Mouse (Mus musculus) embryonic fibroblast, embryonic 13.5 days (primary cell): Measurements from ENCODE around the gene Cenpu. TPM values are rescaled to one million over a fixed set of nuclear protein-coding genes. Genes with fewer than 3 reads are reported as not detected.

Source experiments
- H3K27ac ChIP-seq: 2 replicates; pipeline ENCODE4 v1.5.1; 2012; ENCODE audit warnings: low read length, control low read depth, inconsistent platforms; ENCODE audit not compliant: insufficient read depth
- H3K4me1 ChIP-seq: 2 replicates; pipeline ENCODE4 v1.6.1; 2011; ENCODE audit warnings: low read length; ENCODE audit not compliant: control insufficient read depth, insufficient read depth
- H3K4me3 ChIP-seq: 2 replicates; pipeline ENCODE4 v1.5.1; 2011; ENCODE audit warnings: mild to moderate bottlenecking, control low read depth, low read length; ENCODE audit not compliant: insufficient read depth
- CTCF ChIP-seq: IDR thresholded peaks from 2 replicates; pipeline ENCODE4 v1.5.1; 2011; ENCODE audit warnings: mild to moderate bottlenecking, control low read depth, low read length, moderate library complexity, borderline replicate concordance; ENCODE audit not compliant: insufficient read depth
- POLR2A ChIP-seq: IDR thresholded peaks from 2 replicates; pipeline ENCODE4 v1.6.1; 2011; ENCODE audit warnings: low read depth, mild to moderate bottlenecking, control low read depth, low read length, moderate library complexity
- polyA plus RNA-seq: library from polyadenylated mRNA; stranded (reverse); fragments of >200 nt; gene quantifications from 2 replicates; pipeline ENCODE4 v1.2.4, GENCODE M21; 2011; ENCODE audit warnings: low read depth; ENCODE audit not compliant: missing spikeins, insufficient read length

Gene Cenpu
- polyA plus RNA-seq, 1 experiment: 14.0 TPM

DNA sequence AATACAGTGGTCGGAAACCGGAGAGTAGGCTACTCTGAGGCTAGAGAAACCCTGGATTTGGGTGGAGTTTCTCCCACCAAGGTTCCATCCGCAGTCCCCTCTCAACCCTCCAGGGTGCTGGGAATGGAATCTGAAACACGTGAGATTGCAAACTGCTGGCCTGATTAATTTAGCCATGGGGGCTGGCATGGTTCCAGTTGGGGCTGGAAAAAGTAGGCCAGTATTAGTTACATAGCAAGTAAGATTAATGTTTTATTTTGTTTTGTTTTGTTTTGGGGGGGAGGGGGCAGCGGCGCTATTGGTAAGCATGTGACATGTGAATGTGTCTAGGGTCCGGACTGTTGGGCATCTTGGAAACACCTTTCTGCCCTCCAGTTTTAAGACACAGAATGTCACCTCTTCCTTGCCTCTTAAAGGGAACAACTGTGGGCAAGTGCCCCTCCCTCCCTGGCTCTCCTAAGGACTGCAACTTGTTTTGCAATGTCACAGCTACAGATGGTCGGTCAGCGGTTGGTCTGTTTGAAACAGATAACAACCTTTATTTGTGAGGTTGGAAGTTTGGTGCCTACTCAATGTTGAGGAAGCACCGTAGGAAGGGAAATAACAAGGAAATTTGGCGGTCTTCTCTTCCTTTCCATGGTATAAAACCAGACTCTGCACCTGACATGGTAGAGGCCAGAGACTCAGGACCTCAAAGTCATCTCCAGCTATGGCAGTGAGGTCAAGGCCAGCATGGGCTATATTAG, 5.2 kb upstream of the Cenpu start:
- H3K4me1 ChIP-seq: no peaks in the 10 kb centered on the region
- H3K27ac ChIP-seq: no peak overlapping the region

DNA sequence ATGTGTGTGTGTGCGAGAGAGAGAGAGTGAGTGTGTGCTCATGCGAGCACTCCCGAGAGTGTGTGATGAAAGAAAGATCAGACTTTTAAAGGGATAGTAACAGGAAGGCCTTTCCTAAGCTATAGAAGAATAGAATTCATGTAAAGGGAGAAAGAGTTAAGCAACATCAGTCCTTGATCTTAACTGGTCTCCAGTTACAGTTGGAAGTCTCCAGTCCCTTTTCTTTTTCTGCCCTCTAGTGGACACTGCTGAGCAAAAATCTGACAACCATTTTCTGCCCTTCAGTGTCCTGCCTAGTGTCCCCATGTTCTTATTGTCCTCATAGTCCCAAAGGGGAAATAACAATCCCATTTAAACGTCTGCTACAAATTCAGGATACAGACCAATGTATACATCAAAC, 4.6 kb upstream of the Cenpu start:
- H3K4me1 ChIP-seq: no peaks in the 10 kb centered on the region
- no peak for TF ChIP-seq POLR2A
- no peak for TF ChIP-seq CTCF

More for the DNA sequence above, 5.2 kb upstream of the Cenpu start:
- TF ChIP-seq POLR2A (no peak), CTCF (no peak)
- no peak overlapping the region for H3K4me3 ChIP-seq

DNA sequence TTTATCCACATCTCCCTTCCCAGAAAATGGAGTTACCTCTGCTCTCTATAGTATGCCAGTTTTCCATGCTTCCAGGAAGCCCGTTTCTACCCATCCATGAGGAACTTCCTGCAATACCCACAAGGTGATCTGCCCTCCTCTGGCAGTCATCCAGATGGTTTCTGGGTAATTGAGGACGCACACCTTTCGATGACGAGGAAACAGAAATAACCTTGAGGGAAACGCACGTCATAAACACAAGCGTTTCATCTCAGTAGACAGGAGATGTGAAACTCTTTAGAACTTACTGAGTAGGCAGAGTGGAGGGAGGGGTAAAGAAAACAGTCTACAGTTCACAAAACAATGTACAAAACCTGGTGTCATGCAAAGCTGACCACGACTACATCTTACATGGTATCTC, 1.8 kb upstream of the Cenpu start:
- Histone ChIP-seq H3K4me1 (no peaks in the 10 kb centered on the region), H3K4me3 (no peak overlapping the region), H3K27ac (no peak overlapping the region)
- TF ChIP-seq CTCF (no peak), POLR2A (no peak)

More for the DNA sequence above, 4.6 kb upstream of the Cenpu start:
- H3K4me3 ChIP-seq: no peak overlapping the region
- H3K27ac ChIP-seq: no peak overlapping the region

DNA sequence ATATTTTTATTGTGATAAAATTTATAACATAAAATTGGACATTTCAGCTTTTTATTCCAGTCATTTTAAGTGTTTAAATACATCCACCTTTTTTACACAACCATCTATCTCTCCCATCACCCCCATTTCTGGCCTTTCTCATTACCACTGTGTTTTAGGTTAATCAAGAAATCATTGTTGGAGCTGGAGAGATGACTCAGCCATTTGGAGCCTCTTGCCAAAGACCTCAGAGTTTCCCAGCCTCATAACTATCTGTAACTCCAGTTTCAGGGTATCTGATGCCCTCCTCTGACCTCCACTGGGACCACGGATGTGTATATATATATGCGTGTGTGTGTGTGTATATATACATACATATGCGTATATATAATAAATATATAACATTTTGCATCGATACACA, 799 bp upstream of the Cenpu start:
- H3K27ac ChIP-seq: no peak overlapping the region
- TF ChIP-seq CTCF (no peak), POLR2A (no peak)
- H3K4me3 ChIP-seq: no peak overlapping the region
- no peaks in the 10 kb centered on the region for H3K4me1 ChIP-seq

DNA sequence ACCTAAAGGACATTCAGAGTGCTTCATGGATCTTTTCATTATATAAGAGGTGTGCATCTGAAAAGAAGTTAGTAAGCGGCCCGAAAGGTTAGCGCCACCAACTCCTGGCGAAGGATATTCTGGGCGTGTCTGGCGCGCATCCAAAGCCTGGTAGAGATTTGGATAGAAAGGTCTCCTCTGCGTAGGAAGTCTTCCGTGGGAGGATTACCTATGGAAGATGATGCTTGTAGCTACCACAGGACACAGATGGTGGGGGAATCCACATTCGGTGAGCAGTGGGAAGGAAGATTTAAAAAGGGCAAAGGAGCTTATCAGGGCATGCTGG, 575 bp downstream of the Cenpu start:
- TF ChIP-seq POLR2A (no peak), CTCF (no peak)
- Histone ChIP-seq H3K4me1 (no peaks in the 10 kb centered on the region), H3K4me3 (peak overlapping the region; percentile 64), H3K27ac (no peak overlapping the region)

DNA sequence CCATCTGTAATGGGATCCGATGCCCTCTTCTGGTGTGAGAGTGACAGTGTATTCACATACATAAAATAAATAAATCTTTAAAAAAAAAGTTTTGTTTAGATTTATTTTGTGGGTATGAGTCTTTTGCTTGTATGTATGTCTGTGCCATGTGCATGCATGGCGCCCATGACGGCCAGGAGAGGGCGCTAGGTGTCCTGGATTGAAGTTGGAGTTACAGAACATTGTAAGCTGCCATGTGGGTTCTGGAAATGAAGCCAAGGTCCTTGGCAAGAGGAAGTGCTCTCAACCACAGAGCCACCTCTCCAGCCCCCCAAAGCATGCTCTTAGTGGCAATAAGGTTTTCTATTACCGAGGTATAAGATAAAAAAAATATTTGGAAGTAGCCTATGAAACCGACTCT, 7.6 kb downstream of the Cenpu start:
- H3K4me1 ChIP-seq: no peaks in the 10 kb centered on the region
- H3K4me3 ChIP-seq: no peak overlapping the region
- TF ChIP-seq POLR2A (no peak), CTCF (peak; percentile 63; the same call in 1 of the 2 replicates)
- H3K27ac ChIP-seq: no peak overlapping the region

DNA sequence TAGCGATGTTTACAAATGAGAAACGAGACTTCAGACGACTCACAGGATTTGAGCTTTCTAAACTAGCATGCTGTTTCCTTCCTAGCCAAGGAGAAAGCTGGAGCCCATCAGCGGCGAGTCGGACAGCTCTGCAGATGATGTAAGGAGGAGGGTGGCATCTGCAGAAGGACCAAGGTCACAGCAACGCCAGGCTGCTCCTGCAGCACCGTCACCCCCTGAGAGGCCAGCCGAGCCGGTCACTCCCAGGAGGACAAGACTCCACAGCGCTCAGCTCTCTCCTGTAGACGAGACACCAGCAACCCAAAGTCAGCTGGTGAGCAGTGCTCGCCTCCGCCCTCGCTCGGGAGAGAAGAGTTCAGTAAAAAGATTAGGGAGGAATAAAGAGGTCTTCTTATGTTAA, 10.5 kb downstream of the Cenpu start:
- no peak for TF ChIP-seq POLR2A
- TF ChIP-seq CTCF: no peak
- Histone ChIP-seq H3K27ac (no peak overlapping the region), H3K4me1 (no peaks in the 10 kb centered on the region), H3K4me3 (no peak overlapping the region)

DNA sequence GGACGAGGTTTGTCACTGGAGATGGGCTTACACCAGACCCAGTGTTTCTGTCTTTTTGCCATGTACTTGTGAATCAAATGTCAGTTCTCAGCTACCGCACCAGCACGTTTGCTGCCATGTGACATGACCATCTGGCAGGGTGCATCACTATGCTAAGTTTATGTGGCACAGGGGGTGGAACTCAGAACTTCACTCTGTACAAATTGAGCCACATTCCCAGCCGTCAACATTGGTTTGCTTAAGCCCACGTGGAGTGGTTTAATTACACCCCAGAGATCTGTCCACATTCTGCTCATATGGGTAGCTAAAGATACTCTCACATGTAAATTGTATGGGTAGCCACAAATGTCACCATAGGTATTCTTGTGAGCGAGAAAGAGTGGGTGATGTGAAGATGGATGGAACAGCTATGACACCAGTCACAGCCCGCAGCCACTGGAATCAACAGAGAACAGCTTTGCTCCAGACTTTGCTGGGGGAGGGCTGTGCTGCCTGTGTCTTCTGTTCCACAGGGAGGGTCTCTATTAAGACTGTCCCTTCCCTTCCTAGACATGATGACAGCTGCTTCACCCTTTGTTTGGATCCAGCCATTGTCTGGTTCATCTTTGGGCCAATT, 15.2 kb downstream of the Cenpu start:
- Histone ChIP-seq H3K27ac (no peak overlapping the region), H3K4me3 (no peak overlapping the region), H3K4me1 (no peaks in the 10 kb centered on the region)
- no peak for TF ChIP-seq CTCF
- TF ChIP-seq POLR2A: no peak

DNA sequence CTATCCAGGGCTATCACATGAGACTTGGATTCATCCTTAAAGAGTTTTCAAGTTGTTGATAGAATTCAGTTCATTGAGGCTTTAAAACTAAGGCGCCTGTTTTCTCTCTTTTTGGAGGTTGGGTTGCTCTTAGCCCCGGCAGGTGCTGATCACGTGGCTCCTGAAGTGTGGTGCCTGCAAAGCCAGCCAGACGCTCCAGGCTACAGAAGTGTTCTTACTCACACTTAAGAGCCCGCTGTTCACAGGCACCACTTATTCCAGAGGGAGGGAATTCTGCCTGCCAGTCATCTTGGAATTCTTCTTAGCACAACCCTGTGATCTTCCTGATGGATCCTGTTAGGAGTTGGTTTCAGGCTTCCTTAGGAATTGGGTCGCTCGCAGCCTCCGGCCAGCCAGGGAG, 16.1 kb downstream of the Cenpu start:
- no peak overlapping the region for H3K4me3 ChIP-seq
- H3K4me1 ChIP-seq: no peaks in the 10 kb centered on the region
- no peak overlapping the region for H3K27ac ChIP-seq
- TF ChIP-seq POLR2A (no peak), CTCF (no peak)

DNA sequence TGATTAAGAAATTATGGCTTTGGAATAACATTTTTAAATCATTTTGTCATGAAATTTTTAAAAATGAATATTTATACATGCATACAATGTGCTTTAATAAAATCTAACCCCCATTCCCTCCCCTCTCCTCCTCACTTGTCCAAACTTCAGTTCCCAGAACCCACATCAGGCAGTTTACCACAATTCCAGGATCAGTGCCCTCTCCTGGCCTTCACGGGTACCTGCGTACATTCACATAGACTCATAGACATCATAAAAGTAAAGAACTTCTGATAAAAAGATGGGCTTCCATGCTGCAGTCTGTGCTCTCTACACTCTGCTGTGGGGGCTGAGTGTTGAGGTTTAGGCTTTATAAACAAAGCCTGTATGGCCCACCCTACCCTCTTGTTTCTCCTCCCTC, 17.1 kb downstream of the Cenpu start:
- no peak overlapping the region for H3K27ac ChIP-seq
- H3K4me1 ChIP-seq: no peaks in the 10 kb centered on the region
- TF ChIP-seq CTCF (peak; percentile 38; the same call in 1 of the 2 replicates), POLR2A (no peak)

More for the DNA sequence above, 17.1 kb downstream of the Cenpu start:
- H3K4me3 ChIP-seq: no peak overlapping the region
